Mouse (Mus musculus) MEL (cell line): ENCODE data around the gene Ubl3.

Experiments used
- CTCF ChIP-seq, 3 experiments: IDR thresholded peaks in 2 of 3; conservative IDR thresholded peaks in 1 of 3; 2 replicates each; pipeline ENCODE4 v1.5.1; 2011 to 2012; ENCODE audit warnings: low read length in 3 of 3, low read depth in 2 of 3, mild to moderate bottlenecking in 2 of 3, improper control_type of control experiment in 1 of 3, inconsistent platforms in 1 of 3, mixed read lengths in 1 of 3, moderate library complexity in 1 of 3; ENCODE audit not compliant: control insufficient read depth in 1 of 3, insufficient read depth in 1 of 3, poor library complexity in 1 of 3, severe bottlenecking in 1 of 3
- E2F4 ChIP-seq: IDR thresholded peaks from 2 replicates; pipeline ENCODE4 v1.6.1; 2011; ENCODE audit warnings: low read depth, low read length, improper control_type of control experiment, borderline replicate concordance
- GATA1 ChIP-seq: IDR thresholded peaks from 2 replicates; pipeline ENCODE4 v1.6.1; 2011; ENCODE audit warnings: low read depth, low read length, improper control_type of control experiment
- MAX ChIP-seq: IDR thresholded peaks from 2 replicates; pipeline ENCODE4 v1.6.1; 2011; ENCODE audit warnings: low read length, improper control_type of control experiment
- POLR2A ChIP-seq, 2 experiments: IDR thresholded peaks; 2 replicates each; pipeline ENCODE4 v1.6.1; 2011 to 2012; ENCODE audit warnings: low read length in 2 of 2, mild to moderate bottlenecking in 2 of 2, control low read depth in 1 of 2, improper control_type of control experiment in 1 of 2, low read depth in 1 of 2, moderate library complexity in 1 of 2; ENCODE audit not compliant: control insufficient read depth in 1 of 2, insufficient read depth in 1 of 2, poor library complexity in 1 of 2
- TBP ChIP-seq: IDR thresholded peaks from 2 replicates; pipeline ENCODE4 v1.8.0; 2011; ENCODE audit warnings: low read depth, low read length, improper control_type of control experiment
- USF1 ChIP-seq: IDR thresholded peaks from 2 replicates; pipeline ENCODE4 v1.6.1; 2014; ENCODE audit warnings: low read depth, mild to moderate bottlenecking, inconsistent platforms, low read length, improper control_type of control experiment, moderate library complexity
- USF2 ChIP-seq, 2 experiments: IDR thresholded peaks; 2 replicates each; pipeline ENCODE4 v1.6.1; 2011 to 2012; ENCODE audit warnings: improper control_type of control experiment in 2 of 2, low read length in 2 of 2, borderline replicate concordance in 1 of 2, inconsistent platforms in 1 of 2, low read depth in 1 of 2, mild to moderate bottlenecking in 1 of 2; ENCODE audit not compliant: insufficient read depth in 1 of 2

- TF ChIP-seq TBP, result no peak
- TF ChIP-seq USF1, result no peak
- no peak for TF ChIP-seq POLR2A (IDR thresholded peaks at IDR 0.05; ENCODE audit: control insufficient read depth in 1 of 2, insufficient read depth in 1 of 2, low read depth in 1 of 2, low read length in 2 of 2, poor library complexity in 1 of 2)
- no peak for TF ChIP-seq USF2 (IDR thresholded peaks at IDR 0.05; ENCODE audit: borderline replicate concordance in 1 of 2, insufficient read depth in 1 of 2, low read depth in 1 of 2, low read length in 2 of 2)
- TF ChIP-seq CTCF (IDR thresholded peaks at IDR 0.05 in 2 of 3, conservative IDR thresholded peaks at IDR 0.05 in 1 of 3; ENCODE audit: control insufficient read depth in 1 of 3, insufficient read depth in 1 of 3, low read depth in 2 of 3, low read length in 3 of 3, poor library complexity in 1 of 3, severe bottlenecking in 1 of 3), result no peak
- no peak for TF ChIP-seq MAX
- TF ChIP-seq GATA1, result no peak
- TF ChIP-seq E2F4, result no peak
Measured at GRCm38 (mm10) chr5:148509731-148510130, 42.9 kb downstream of the Ubl3 start.
